Mouse (Mus musculus) erythroblast, embryonic 14.5 days (primary cell): ENCODE data around the gene Krt6b. TPM values are rescaled to one million over a fixed set of nuclear protein-coding genes. Genes with fewer than 3 reads are reported as not detected.
"Not testable (repeated sequence)": the region's sequence is repeated elsewhere in the genome, so short reads cannot be mapped to it uniquely, and the experiment has no call there.

Experiments used
- H3K27me3 ChIP-seq: 2 replicates; pipeline ENCODE4 v1.6.1; 2012; ENCODE audit warnings: inconsistent platforms; ENCODE audit not compliant: control insufficient read depth
- H3K36me3 ChIP-seq: 2 replicates; pipeline ENCODE4 v1.6.1; 2012; ENCODE audit warnings: mild to moderate bottlenecking, inconsistent platforms; ENCODE audit not compliant: control insufficient read depth
- H3K4me1 ChIP-seq: 2 replicates; pipeline ENCODE4 v1.6.1; 2012; ENCODE audit warnings: inconsistent platforms; ENCODE audit not compliant: control insufficient read depth
- H3K4me3 ChIP-seq: replicated peaks from 2 replicates; pipeline ENCODE3; 2012; ENCODE audit warnings: moderate library complexity, mild to moderate bottlenecking, inconsistent platforms
- H3K9me3 ChIP-seq: 2 replicates; pipeline ENCODE4 v1.6.1; 2012; ENCODE audit warnings: low read length, inconsistent platforms, mixed read lengths; ENCODE audit not compliant: control insufficient read depth
- GATA1 ChIP-seq: IDR thresholded peaks from 2 replicates; pipeline ENCODE4 v1.6.1; 2012; ENCODE audit warnings: low read length, inconsistent platforms, mixed read lengths
- TAL1 ChIP-seq: IDR thresholded peaks from 3 replicates; pipeline ENCODE4 v1.6.1; 2012; ENCODE audit warnings: low read length, inconsistent platforms, mixed read lengths
- polyA plus RNA-seq: library from polyadenylated mRNA; stranded (reverse); fragments of >175 nt; gene quantifications from 2 replicates; pipeline ENCODE4 v1.2.3, GENCODE M21; 2012

Gene Krt6b
- polyA plus RNA-seq, 1 experiment = not detected

GRCm38 (mm10) chr15:101699866-101700265 lies 19.8 kb upstream of the Krt6b start:
- Histone ChIP-seq H3K4me1 (no peaks in the 10 kb centered on the region), H3K4me3 (no peak overlapping the region), H3K9me3 (no peaks in the 10 kb centered on the region), H3K36me3 (no peaks in the 10 kb centered on the region), H3K27me3 (no peaks in the 10 kb centered on the region)
- TF ChIP-seq GATA1 (no peak), TAL1 (no peak)

DNA sequence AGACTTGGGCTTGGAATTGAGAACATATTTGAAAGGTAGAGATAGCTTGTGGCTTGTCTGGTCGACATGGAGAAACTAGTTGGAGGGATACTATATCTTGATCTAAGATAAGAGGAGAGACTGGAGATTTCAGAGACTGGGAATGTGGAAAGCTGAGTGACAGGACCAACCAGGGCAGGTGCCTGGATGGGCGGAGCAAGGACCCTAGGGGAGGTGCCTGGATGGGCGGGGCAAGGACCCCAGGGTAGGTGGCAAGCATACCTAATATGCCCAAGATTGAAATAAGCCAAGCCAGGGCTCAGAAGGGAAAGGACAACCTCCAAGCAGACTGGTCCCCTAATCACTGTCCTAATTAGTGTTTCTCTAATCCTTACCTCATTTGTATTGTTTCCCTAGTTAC lies 19.1 kb upstream of the Krt6b start:
- H3K36me3 ChIP-seq = no peaks in the 10 kb centered on the region
- no peaks in the 10 kb centered on the region for H3K27me3 ChIP-seq
- TF ChIP-seq TAL1 = no peak
- TF ChIP-seq GATA1 = no peak
- no peak overlapping the region for H3K4me3 ChIP-seq
- no peaks in the 10 kb centered on the region for H3K4me1 ChIP-seq
- H3K9me3 ChIP-seq = no peaks in the 10 kb centered on the region

GRCm38 (mm10) chr15:101697326-101698188 lies 17.5 kb upstream of the Krt6b start:
- Histone ChIP-seq H3K4me3 (no peak overlapping the region), H3K4me1 (no peaks in the 10 kb centered on the region), H3K27me3 (no peaks in the 10 kb centered on the region), H3K9me3 (no peaks in the 10 kb centered on the region), H3K36me3 (no peaks in the 10 kb centered on the region)
- TF ChIP-seq GATA1 (no peak), TAL1 (no peak)

DNA sequence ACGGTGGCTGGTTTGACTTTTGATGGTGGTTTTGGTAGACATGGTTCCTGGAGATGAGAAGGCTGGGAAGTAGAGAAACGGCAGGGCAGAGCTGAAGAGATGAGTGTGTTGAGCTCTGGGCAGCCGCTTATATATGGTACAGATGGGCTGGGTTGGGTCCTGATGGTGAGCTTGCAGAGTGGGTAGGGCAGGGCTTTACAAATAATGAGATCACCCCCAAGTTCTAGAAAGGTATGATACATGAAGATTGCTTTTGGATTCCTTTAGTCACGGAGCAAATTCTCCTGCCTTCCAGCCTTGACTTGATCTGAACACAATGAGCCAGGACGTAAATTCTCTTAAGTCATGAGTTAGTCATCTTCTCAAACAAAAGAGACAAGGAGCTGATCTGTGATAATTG lies 14.1 kb upstream of the Krt6b start, which contains the start of gene Krt6a:
Krt6a (minus strand) TSS at position 101 of the 400 bp plus-strand sequence.
- Histone ChIP-seq H3K9me3 (no peaks in the 10 kb centered on the region), H3K27me3 (no peaks in the 10 kb centered on the region), H3K36me3 (no peaks in the 10 kb centered on the region), H3K4me1 (no peaks in the 10 kb centered on the region), H3K4me3 (no peak within 1 kb of the TSS)
- TF ChIP-seq TAL1 (no peak), GATA1 (no peak)

GRCm38 (mm10) chr15:101690460-101690859 lies 10.4 kb upstream of the Krt6b start:
- H3K27me3 ChIP-seq, H3K4me3 ChIP-seq, H3K4me1 ChIP-seq, H3K36me3 ChIP-seq, H3K9me3 ChIP-seq: not testable (repeated sequence)

GRCm38 (mm10) chr15:101688161-101688560 lies 8.1 kb upstream of the Krt6b start:
- Histone ChIP-seq H3K27me3 (no peaks in the 10 kb centered on the region), H3K4me3 (no peak overlapping the region), H3K36me3 (no peaks in the 10 kb centered on the region), H3K9me3 (no peaks in the 10 kb centered on the region), H3K4me1 (no peaks in the 10 kb centered on the region)
- TF ChIP-seq GATA1 (no peak), TAL1 (no peak)

- TF ChIP-seq GATA1 = no peak
- TF ChIP-seq TAL1 = no peak
- Histone ChIP-seq H3K36me3 (no peaks in the 10 kb centered on the region), H3K4me3 (no peak overlapping the region), H3K27me3 (no peaks in the 10 kb centered on the region), H3K9me3 (no peaks in the 10 kb centered on the region), H3K4me1 (no peaks in the 10 kb centered on the region)
Observed at GRCm38 (mm10) chr15:101675978-101676377, 4.1 kb downstream of the Krt6b start.

DNA sequence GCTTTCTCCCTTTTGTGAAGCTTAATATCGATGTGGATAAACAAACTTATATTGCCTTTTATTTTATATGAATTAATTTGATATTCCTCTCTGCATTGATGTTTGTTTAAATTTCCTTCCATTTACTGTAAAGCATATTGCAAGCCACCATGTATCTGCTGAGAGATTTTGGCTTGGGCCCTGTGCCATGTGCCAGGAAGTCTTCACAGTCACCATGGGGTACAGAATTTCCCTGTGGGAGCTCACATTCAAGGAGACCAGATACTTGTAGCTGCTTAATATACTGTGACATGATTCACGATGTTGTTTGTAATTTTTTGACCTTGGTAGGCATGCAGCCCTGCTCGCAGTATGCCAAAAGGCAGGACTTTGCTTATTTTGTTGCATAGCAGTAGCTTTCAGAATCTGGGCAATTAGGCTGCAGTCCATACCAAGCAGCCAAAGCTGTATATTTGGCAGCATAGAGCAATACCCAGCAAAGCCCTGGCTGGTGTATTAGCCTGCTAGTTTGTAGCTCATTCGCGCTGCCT lies 27.3 kb downstream of the Krt6b start:
- H3K9me3 ChIP-seq = 0 out of 2 replicates have a peak, but pooled peaks cover 2% of the 10 kb centered on the region
- TF ChIP-seq TAL1 (no peak), GATA1 (no peak)
- H3K36me3 ChIP-seq = no peaks in the 10 kb centered on the region
- no peaks in the 10 kb centered on the region for H3K4me1 ChIP-seq
- H3K4me3 ChIP-seq = no peak overlapping the region
- no peaks in the 10 kb centered on the region for H3K27me3 ChIP-seq

- Histone ChIP-seq H3K9me3 (no peaks in the 10 kb centered on the region), H3K36me3 (no peaks in the 10 kb centered on the region), H3K4me3 (no peak within 1 kb of the TSS), H3K4me1 (no peaks in the 10 kb centered on the region), H3K27me3 (no peaks in the 10 kb centered on the region)
- TF ChIP-seq TAL1 (no peak), GATA1 (no peak)
Observed at GRCm38 (mm10) chr15:101647280-101647679, 32.8 kb downstream of the Krt6b start, which contains the start of gene Gm5478. Gene Gm5478, minus strand, starts transcription at chr15:101647380.
